Mouse (Mus musculus): ENCODE results near the gene Aaed1.

Aaed1 gene

DNA sequence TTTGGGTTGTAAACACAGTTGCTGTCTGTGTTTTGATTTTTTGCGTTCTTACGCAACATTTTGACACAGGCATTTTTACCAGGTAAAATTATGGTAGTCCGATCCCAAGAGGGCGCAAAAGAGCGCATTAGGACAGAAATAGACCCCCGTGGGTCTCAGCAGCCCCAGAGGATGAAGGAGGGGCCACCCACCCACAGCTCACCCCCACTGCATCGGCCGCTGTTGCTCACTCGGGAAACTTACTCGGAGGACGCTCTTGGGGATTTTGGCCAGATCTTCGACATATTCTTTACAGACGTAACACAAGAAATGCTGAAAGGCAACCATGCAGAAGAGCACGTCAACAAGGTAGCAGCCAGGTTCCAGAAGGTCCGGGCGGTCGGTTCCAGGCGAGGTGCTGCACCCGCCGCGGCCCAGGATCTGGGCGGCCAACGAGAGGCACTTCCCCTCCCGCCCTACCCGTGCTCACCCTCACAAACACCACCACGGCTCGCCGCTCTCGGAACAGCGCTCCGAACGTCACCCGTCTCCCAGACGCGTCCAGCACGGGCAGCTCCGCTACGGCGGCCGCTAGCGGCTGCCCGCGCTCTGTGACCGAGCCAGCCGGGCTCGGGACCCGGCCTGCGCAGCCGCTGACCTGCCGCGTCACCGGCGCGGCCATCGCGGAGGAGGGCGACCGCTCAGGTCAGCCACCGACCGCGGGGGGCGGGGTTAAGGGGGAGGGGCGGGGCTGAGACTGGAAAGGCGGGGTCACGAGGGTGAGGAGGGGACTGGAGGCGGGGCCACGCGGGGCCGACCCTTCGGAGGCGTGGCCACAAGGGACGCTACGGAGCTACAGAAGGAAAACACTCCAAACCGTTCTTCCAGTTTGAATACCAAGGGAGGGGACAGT lies at the start of gene Aaed1:
Gene Aaed1 (minus strand): TSS at position 687 of the 892 bp plus-strand sequence.
- DNase-seq, result peak; percentile 99

DNA sequence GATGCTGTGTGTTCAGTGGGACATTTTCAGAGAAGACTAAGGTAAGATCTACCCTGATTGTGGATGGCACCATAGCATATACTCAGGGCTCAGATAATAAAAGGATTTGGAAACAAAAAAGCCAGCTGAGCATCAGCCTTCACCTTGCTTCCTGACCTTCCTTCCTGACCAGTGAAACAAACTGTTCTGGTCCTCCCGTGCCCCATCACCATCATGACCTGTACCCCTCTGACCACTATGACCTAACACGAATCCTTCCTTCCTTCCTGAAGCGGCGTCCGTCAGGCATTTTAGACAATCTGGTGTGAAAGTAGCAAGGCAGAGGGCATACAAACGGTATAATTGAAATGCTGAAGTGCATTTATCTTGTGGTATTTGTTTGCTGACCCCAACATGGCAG lies 49.6 kb upstream of the Aaed1 start:
- no peak for DNase-seq

DNA sequence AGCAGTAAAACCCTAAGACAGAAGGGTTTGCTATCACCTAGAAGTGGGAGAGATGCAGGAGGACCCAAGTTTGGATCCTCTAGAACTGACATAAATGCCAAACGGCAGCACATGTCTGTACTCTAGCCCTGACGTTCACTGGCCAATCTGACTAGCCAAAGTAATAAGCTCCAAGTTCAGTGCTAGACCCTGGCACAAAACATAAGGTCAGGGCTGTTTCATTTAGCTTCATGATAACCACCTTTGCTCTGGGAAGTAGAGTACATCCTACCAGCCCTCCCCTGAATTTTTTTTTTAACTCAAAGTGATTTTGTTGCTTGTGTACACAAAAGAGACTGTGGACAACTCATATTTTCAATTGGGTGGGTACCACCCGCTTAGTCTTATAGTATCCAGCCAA lies 48.5 kb upstream of the Aaed1 start:
- no peak for DNase-seq

DNA sequence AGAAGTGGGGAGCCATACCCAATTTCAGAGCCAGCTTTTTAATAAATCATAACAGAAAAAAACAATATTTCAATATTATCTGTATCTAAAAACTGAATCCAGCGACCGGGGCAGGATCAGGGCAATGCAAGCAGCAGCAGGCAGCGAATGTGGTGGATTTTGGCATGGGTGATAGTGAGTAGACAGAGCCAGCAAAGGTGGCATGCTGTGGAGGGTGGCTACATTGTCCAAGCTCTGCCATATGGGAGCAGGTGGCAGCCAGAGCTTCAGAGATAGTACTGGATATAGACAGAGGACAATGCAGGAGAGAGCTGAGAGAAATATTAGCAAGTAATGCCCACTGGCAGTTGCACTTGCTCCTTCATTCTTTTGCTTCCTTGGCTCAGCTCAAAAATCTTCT lies 47.2 kb upstream of the Aaed1 start:
- peak; percentile 83 to 85 for DNase-seq

DNA sequence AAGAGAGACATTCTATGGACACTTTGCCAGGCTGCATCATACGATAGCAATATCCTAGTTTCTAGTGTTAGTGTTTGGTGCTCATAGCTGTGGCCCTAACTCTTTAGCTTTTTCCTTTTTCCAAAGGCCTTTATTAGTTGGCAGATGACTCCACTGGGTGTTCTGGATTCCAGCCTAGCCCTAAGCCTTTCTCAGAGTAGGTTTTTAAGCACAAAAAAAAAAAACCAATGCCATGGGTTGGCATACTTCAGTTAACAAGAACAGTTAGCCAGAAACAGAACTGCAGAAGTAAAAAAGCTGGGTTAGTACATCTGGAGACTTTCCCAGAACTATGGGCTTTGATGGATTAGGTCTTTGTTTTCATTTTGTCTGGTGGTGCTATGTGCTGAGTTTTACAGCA lies 46.0 kb upstream of the Aaed1 start:
- no peak for DNase-seq

DNA sequence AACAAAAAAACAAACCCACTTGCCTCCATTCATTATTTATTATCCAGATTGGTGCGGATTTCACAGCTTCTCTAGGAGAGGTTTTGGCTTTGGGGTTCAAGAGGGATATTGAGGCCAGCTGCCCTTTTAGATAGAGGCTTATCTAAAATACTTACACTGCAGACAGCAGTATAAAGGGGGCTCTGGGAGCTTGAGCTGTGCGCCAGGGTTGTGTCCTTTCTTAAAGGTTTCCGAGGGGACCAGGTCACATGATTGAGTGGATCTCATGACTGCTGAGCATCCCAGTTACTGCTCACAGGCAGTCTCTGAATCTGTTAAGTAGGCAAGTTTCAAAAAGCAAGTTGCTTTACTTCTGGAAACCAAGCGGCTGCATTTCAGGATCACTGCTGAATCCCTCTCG lies 44.9 kb upstream of the Aaed1 start:
- DNase-seq, result no peak

DNA sequence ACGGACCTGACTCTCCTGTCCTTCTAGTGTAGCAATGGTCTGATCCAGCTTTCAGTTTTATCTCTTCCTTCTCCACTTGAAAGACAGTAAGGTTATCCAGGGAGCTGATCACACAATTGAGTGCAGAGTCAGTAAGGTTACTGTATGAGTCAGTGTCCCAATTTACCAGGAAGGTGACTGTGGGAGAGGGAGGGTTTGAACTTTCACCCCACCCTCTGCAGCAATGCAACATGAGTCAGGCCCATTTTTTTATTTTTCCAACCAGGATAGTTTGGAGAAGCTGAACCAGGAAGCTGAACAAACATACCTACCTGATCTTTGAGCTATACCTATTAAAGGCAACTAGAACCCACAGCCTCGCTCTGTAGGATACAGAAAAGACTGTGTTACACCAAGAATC lies 37.0 kb upstream of the Aaed1 start:
- DNase-seq, result no peak

DNA sequence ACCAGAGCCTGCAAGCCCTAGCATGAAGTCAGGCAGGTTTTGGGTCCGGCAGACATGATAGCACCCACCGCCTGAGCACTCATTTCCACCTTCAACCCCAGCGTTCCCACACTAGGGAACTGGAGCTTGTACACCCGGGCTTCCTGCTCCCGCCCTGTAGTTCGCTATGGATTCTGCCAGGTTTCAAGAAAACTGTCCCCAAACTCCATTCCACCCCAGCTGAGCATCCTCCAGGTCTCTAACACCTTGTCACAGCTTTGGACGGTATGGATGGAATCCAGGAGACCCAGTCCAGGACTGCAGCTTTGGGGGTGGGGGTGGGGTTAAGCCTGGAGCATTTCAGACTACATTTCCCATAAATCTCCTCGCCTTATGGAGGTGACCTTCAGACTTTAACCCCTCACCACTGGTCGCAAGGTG lies 31.6 kb upstream of the Aaed1 start:
- peak; percentile 66 to 68 for DNase-seq

DNA sequence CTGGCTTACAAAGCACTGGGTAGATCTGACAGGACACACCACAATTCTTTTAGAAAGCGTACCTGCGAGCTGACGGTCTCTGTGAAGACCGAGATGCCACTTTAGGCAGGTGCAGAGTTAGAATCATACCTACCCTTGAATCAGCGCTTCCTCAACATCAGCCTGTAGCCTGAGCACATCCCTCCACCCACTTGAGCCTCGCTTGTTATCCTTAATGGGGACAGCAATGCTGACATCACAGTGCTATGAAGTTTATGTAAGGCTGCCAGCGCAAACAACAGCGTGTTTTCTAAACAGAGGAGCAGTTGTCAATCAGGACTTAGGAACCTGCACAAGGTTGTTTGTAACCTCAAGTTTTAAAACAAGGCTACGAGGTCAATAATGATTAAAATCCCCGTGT lies 31.1 kb upstream of the Aaed1 start:
- DNase-seq, result peak; percentile 13 to 28

DNA sequence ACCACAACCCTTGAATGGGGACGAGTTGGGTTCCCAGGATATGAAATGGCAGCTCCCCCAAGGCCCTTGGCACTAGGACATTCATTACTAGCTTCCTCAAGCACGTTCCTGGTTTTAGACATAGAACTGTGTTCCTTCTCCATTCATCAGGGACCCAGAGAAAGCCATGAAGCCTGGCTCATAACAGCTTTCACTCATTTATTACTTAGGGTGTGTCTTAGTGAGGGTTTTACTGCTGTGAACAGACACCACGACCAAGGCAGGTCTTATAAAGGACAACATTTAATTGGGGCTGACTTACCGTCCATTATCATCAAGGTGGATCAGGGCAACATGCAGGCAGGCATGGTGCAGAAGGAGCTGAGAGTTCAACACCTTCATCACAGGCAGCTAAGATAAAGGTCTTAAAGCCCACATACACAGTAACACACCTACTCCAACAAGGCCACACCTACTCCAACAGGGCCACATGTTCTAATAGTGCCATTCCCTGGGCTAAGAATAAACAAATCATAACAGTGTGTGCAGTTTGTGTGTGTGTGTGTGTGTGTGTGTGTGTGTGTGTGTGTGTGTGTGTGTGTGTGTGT lies 23.1 kb upstream of the Aaed1 start:
- DNase-seq, result no peak

DNA sequence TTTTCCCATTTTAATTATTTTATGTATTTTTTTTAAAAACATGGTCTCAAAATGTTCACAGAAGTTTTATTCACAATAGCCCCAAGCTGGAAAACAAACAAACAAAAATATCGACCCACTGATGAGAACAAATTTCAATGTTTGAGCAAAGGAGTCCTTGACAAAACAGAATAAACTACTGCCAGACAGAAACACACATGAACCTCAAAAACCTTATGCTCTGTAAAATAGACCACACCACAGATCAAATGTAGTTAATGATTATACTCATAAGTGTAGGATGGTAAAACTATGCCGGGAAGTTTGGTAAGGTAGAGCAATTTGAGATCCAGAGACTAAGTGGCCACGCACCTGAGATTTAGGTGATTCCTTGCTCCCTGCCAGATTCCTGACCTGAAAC lies 20.6 kb upstream of the Aaed1 start:
- DNase-seq, result no peak

DNA sequence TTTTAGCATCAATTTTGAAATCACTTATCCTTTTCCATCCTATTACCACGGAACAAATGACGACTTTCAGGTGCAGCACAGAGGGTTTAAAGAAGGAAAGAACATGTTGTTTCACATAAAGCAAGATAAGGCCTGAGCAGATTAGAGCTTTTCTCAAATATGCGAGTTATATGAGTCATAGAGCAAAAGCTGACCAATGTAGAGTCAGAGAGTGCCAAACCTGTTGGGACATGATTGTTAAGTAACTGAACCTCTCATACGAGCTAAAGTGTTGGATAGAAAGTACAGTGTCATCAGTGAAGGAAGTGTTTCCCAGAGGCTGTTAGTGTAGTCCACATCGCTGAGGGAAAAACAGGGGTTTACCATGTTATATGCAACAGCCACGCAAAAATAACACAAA lies 19.8 kb upstream of the Aaed1 start:
- no peak for DNase-seq

DNA sequence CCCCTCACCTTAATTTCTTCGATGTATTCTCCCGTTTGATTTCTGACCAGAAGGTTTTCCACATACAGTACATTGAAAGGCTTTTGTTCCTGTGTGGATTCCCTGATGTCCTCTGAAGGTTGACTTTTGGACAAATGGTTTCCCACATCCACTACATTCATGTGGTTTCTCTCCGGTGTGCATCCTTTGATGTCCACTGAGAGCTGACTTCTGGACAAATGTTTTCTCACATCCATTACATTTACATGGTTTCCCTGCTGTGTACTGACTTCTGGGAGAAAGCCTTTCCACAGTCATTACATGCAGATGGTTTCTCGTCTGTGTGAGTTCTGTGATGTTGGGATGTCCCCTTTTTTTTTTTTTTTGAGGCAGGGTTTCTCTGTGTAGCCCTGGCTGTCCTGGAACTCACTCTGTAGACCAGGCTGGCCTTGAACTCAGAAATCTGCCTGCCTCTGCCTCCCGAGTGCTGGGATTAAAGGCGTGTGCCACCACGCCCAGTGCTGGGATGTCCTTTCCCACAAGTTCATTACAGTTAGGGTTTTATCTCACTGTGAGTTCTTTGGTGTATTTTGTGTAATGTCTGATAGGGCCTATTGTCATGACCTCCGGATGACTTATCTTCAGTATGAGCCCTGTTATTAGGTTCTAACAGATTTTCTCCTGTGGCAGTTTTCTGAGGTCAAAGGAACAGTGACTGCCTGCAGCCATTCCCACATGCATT lies 10.2 kb upstream of the Aaed1 start:
- DNase-seq, result no peak

DNA sequence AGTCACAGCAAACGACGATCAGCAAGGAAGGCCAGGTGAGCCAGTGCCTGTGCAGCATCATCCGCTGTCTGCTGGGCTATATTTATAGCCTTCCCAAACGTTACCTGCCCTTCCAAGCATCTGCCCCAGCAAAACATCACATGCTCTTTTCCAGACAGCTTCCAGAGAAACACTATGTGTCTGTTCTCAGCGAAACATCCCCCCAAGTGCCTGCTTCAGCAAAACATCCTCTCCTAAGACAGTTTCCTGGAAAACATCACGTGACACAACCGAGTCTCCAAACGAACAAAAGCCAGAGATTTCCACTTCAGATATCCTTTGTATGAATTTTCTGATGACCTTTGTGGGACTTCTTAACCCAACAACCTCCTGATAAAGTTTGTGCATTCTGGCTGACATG lies 7.8 kb upstream of the Aaed1 start:
- DNase-seq, result no peak

DNA sequence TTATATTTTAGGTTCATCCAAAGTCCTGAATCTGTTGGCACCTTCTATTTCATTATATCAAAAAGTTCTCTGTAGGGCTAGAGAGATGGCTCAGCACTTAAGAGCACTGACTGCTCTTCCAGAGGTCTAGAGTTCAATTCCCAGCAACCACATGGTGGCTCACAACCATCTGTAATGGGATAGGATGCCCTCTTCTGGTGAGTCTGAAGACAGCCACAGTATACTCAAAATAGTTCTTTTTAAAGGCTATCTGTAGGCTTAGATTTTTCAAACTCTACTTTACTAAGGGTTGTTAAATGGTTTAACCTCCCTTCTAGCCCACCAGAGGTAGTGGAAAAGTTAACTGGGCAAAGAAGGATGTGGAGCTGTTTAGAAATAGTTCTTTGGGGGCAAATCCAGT lies 7.3 kb upstream of the Aaed1 start:
- no peak for DNase-seq

DNA sequence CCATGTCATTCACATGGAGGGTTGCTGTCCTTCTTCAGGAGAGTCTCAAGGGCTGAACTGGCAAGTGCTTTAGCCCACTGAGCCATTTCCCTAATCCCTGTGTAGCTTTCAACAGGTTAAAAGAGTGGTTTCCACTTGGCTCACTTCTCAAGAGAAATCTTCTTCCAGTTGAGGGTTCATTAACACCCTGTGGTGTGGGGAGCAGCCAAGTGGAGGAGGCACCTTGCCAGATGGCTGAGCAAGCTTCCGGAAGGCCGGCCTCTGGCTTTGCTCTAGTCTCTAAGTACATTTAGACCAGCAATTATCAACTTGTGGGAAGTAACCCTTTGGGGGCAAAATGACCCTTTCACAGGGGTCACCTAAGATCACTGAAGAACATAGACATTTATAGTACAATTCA lies 5.8 kb upstream of the Aaed1 start:
- peak; percentile 74 to 77 for DNase-seq

DNA sequence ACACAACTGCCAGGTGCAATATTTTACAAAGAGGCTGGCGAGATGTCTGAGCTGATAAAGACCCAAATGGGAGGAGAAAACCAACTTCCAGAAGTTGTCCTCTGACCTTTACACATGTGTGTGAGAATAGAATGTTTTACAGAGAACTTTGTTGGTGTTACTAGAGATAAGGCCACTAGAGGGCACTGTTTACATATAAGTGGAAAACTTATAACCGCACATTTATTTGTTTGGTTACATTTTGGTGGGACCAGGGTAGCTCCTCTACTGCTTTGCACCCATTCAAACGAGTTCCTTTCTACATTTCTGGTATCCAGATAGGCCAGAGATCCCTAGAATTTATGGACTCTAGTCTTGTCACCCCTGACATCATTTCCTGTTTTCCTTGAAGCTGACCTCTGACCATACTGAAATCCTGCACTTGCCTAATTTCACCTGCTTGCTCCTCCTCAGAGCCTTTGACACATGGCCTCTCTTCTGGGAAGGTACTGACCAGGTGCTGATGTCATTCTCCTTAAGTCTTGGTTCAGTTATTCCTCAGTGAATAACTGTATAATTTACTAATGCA lies 3.1 kb upstream of the Aaed1 start:
- DNase-seq, result peak; percentile 46 to 86

DNA sequence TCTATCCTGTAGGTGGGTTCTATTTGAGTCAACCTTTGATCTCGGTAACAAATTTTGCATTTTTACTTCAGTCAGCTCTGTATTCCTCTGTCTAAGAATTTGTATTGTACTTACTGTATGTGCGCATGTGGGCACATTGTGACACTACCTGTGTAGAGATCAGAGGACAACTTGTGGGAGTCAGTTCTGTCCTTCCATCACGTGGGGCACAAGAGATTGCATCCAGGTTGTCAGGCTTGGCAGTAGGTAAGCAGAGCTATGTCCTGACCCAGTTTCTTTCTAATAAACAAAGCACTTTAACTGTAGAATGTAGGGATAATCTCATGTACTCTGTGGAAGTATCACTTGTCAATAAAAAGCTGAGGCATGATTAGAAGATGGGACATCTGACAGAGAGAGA lies 1.5 kb upstream of the Aaed1 start:
- no peak for DNase-seq

DNA sequence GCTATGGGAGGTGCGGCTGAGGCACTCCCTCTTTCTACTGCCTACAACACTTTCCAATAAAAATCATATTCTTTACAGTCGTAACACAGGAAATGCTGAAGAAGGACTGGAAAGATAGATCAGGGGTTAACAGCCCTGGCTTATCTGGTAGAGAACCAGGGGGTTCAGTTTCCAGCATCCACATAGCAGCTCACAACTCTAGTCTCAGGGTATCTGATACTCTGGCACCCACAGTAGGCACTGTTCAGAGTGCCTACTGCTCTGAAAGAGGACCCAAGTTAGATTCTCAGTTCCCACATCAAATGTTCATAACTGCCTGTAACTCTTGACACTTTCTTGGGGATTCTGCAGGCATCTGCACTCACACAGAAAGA lies 393 bp upstream of the Aaed1 start:
- DNase-seq, result no peak

DNA sequence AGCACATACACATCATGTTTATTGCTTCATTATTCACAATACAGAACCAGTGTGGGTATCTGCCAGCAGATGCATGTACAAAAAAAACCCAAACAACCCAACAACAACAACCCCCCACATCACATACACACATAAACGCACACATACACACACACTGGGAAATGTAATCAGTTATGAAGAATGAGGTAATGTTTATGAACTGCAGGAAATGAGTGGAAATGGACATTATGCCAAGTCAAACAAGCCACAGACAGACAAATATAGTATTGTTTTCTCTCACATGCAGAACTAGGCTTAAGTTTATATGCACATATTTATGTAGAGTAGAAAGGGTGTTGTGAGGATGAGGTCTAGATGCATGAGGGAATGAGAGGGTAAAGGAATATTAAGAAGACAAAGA lies 1.2 kb downstream of the Aaed1 start:
- peak in 1 of 2 experiments; percentile 11 for DNase-seq

DNA sequence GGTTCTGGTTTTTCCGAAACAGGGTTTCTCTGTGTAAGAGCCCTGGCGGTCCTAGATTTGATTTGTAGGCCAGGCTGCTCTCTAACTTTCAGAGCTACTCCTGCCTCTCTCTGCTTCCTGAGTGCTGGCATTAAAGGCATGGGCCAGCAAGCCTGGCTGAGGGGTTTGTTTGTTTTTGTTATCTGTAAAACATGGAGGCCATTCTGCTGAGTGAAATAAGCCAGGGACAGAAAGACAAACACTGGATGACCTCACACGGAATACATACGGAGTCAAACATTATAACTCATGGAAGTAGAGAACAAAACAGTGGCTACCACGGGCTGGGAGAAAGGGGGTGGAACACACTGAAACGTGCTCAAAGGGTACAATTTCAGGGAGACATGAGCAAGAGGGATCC lies 1.9 kb downstream of the Aaed1 start:
- no peak for DNase-seq

DNA sequence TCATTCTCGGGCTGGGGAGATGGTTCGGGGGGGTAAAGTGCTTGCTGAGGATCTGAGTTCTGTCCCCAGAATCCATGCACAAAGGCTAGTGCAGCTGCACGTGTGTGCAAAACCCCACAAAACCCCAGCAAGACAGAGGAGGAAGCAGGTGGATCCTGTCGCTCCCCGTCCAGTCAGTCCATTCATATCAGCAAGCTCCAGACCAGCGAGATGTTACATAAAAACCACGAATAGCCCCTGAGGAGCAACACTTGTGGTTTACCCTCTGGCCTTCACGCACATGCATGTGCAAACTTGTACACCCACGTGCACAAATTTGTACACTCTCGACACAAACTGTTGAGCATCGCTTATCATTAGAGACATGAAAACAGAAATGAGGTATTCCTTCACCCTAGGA lies 2.7 kb downstream of the Aaed1 start:
- DNase-seq, result no peak

DNA sequence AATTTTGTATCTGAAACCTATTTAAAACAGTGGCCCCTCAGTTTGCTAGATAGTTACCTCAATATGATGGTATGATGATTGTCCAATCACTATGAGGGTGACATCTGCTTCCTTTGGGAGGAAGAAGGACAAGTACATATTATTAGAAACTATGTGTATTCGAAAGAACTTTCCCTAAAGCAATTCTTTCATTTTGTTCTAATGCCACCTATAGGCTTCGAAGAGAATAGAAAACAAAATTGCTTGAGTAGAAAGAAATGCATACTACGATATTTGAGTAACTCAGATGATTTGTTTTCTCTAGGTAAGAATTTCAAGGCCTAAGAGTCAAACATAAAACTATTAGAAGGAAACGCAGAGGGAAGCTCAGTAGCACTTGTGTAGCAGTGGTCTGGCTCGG lies 3.5 kb downstream of the Aaed1 start:
- no peak for DNase-seq

DNA sequence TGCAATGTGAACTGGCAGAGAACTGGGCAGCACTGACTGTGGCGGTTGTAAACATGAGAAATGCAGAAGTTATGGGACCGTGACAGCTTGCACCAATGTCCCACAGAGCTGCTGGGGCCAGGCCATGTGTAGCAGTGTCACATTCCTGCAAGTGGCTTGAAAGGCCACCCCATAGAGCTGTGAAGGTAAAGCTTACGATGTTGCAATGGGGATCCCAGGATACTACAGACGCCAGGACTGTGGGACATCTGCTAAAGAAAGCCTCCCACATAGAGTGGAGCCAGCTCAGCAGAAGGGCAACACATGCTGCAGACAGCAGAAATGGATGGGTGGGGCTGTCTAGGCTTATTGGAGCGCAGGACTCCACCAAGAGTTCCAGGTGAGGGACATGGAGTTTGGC lies 5.0 kb downstream of the Aaed1 start:
- peak; percentile 53 to 63 for DNase-seq

All from cerebellum, postnatal 10 days (tissue).